Mouse (Mus musculus): ENCODE data around the gene Cabp4.

- no peak for TF ChIP-seq GATA1 (IDR thresholded peaks at IDR 0.05; ENCODE audit: borderline replicate concordance, low read length)
- no peak for TF ChIP-seq FLI1 (IDR thresholded peaks at IDR 0.05; ENCODE audit: low read length)
Measured at GRCm38 (mm10) chr19:4136463-4136862, 7.4 kb downstream of the Cabp4 start.
